Mouse (Mus musculus) bone marrow, adult 2 months (tissue): ENCODE results near the gene Magi2.

ENCODE experiments used
- CTCF ChIP-seq: fragments of 200-500 bp; IDR thresholded peaks from 2 replicates; pipeline ENCODE4 v1.5.1; 2011; ENCODE audit warnings: low read length, control low read depth; ENCODE audit not compliant: control insufficient read depth, insufficient read depth
- POLR2A ChIP-seq: fragments of 200-500 bp; IDR thresholded peaks from 2 replicates; pipeline ENCODE4 v1.6.1; 2011; ENCODE audit warnings: low read depth, mild to moderate bottlenecking, control low read depth, low read length, borderline replicate concordance; ENCODE audit not compliant: control insufficient read depth

- TF ChIP-seq CTCF (no peak), POLR2A (no peak)
These were observed 830.0 kb downstream of the Magi2 start for GRCm38 (mm10) chr5:20056856-20057255.
